Mouse (Mus musculus) common myeloid progenitor, adult 5-6 weeks (primary cell): ENCODE results near the gene Rnps1. TPM values are rescaled to one million over a fixed set of nuclear protein-coding genes. Genes with fewer than 3 reads are reported as not detected.
"Not testable (repeated sequence)": the region's sequence is repeated elsewhere in the genome, so short reads cannot be mapped to it uniquely, and the experiment has no call there.

Experiments used
- ATAC-seq: replicated peaks from 2 replicates; pipeline ENCODE4 v1.8.0; 2016; ENCODE audit warnings: low read depth, mild to moderate bottlenecking, moderate TSS enrichment, inconsistent platforms; ENCODE audit not compliant: poor library complexity, severe bottlenecking
- total RNA-seq: library from RNA; stranded (forward); fragments of 200-1000, 187-1606 nt; gene quantifications from 2 replicates; pipeline ENCODE4 v1.2.3, GENCODE M21; 2017

Rnps1 gene
- 360 and 414 TPM in 2 replicates for total RNA-seq

DNA sequence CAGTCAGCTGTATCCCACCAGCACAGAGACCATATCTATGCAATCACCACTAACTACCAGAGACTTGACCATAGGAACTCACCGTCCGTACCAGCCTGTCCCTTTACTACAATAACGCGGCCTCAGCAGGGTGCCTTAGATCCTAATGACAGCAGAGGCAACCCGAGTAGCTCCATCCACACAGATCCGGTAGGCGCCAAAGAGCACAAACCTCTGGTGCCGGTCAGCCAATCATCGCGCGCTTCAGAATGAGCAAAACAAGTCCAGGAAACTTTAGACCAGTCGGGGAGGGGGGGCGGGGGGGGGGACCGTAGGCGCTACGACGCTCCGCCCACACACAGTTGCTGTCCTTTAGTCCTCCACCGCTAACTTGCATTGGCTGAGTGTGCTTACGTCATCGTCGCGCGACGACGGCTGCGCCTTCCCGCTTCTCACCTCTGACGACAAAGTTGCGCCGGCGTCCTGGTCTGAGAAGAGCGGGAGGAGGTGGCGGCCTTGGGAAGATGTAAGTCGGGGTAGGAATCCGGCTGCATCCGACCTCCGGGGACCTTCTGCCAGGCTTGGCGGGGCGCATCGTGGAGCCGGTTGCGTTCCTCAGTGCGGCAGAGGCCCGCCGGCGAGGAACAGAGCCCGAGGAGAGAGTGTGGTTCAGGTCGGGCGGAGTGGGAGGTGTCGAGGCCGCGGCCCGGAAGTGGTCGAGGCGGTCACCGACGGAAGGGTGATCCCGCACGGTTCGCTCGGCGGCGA lies at the start of gene Rnps1:
TSS of gene Rnps1 (plus strand) at position 336 of the 747 bp plus-strand sequence.
- ATAC-seq, result peak; percentile 84

- no peak for ATAC-seq
Measured at GRCm38 (mm10) chr17:24365863-24366262, 48.5 kb upstream of the Rnps1 start.

- no peak for ATAC-seq
Measured at GRCm38 (mm10) chr17:24375094-24375712, 39.2 kb upstream of the Rnps1 start.

DNA sequence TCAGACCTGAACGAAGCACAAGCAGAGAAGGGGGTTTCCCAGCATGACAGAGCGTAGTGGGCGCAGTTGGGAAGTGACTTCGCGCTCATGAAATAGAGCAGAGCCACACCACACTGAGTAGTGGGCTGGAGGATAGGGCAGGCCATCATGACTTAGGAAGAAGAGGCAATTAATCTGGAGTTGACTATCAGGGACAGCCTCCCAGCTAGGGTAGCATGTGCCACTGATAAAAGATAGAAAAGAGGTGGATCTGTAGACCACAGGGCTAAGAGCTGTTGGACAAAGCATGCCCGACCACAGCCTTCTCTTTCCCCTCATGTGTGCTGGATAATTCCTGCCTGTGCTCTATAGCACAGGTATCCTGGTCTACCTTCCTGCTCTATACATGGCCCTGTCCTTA lies 38.5 kb upstream of the Rnps1 start:
- ATAC-seq, result no peak

DNA sequence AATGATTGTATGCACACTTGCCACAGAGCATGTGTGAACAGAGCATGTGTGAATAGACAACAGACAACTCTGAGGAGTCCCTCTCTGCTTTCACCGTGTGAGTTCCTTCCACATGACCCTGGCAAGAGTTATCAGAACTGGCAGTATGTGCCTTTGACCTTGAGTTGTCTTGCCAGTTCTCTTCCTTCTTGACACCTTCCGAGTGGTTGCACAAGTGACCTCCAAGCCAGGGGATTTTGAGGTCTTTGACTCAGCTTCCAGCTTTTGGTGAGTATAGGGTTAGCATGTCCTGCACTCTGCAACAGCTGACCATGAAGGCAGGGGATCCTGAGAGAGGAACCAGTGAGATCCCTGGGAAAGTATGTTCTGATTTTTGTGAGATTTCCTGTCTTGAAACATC lies 35.9 kb upstream of the Rnps1 start:
- no peak for ATAC-seq

DNA sequence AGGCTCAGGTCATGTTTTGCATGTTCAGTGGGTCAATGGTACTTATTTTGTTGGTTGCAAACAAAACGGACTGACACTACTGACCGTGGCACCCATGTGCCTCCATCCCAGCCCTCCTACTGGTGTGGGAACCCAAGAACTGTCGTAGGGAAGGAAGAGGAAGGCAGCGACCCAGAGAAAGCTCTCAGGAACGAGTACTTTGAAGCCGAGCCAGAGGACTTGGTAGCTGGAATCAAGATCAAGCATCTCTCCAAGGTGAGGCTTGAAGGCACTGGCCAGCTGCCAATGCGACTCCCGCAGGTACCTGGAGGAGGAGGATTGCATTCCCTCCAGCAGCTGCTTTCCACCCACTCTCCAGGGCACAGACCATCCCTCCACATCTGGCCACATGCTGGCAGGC lies 30.6 kb upstream of the Rnps1 start:
- ATAC-seq, result no peak

GRCm38 (mm10) chr17:24388711-24389110 lies 25.7 kb upstream of the Rnps1 start:
- ATAC-seq, result no peak

DNA sequence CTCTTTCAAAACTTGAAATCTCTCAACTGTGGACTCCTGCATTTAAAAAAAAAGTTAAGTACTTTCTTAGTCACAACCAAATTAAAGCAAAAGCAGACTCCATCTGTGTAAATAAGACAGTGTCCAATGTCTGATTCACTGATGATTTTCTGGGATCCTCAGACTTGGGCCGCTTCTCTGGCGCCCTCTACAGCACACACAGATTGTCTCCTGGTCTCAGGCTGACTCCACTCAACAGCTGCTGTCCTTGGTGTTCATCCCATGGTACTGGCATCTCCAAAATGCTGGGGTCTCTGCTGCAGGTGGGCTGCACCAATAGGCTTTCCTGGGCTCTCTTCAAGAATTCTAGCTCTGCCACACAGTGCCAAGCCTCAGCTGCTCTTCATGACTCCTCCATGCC lies 24.5 kb upstream of the Rnps1 start:
- peak; percentile 72 for ATAC-seq

DNA sequence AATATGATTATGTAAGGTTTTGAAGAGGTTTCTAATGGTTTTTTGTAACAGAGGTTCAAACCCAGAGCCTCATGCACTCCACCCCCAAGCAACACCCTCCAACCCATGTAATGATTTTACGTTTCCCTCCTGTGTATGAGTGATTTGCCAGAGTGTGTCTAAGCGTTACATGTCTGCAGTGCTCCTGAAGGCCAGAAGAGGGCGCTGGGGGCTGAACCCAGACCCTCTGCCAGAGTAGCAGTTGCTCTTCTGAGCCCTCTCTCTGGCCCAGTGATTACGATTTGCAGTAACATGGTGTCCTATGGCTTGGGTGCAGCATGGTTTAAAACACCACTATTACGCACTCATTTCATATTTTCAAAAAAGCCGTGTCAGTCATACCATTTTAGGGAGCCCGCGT lies 23.2 kb upstream of the Rnps1 start:
- ATAC-seq, result 0 out of 2 replicates have a peak, but pooled peaks have one; percentile 52

DNA sequence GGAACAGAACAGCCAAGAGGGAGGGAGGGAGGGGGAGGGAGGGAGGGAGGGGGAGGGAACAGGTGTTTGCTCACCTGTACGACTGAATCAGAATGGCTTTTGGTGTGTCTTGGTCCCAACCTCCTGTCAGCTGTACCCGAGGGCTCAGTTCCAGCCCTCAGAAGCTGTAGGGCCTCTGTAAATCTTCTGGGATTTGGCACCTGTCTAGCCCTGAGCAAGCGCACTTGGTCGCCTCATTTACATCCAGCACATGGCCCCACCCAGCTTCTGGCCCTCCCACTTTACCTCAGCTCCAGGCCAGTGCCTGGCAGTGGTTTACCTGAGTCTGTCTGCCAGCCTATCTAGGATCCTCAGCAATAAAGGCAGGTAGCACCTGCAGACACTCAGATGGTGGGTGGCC lies 20.8 kb upstream of the Rnps1 start:
- ATAC-seq, result no peak

DNA sequence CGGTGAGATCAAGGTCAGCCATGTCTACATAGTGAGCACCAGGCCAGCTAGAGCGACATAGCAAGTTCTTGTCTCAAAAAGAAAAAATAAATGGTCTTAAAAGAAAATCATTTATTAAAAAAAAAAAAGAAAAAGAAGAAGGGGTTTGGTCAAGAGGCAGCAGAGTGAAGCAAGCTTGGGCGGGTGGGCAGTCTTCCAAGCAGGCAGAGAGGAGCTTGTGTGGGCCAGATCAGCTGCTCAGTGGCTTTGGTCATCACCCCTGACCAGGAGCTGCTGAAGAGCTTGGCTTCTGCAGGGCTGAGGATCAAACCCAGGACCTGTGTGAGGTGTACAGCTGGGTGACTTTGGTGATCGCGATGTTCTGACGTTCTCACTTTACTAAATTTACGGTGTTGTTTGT lies 19.9 kb upstream of the Rnps1 start:
- no peak for ATAC-seq

GRCm38 (mm10) chr17:24402371-24402770 lies 12.0 kb upstream of the Rnps1 start:
- ATAC-seq, result no peak

GRCm38 (mm10) chr17:24407116-24407803 lies 7.1 kb upstream of the Rnps1 start:
- no peak for ATAC-seq

DNA sequence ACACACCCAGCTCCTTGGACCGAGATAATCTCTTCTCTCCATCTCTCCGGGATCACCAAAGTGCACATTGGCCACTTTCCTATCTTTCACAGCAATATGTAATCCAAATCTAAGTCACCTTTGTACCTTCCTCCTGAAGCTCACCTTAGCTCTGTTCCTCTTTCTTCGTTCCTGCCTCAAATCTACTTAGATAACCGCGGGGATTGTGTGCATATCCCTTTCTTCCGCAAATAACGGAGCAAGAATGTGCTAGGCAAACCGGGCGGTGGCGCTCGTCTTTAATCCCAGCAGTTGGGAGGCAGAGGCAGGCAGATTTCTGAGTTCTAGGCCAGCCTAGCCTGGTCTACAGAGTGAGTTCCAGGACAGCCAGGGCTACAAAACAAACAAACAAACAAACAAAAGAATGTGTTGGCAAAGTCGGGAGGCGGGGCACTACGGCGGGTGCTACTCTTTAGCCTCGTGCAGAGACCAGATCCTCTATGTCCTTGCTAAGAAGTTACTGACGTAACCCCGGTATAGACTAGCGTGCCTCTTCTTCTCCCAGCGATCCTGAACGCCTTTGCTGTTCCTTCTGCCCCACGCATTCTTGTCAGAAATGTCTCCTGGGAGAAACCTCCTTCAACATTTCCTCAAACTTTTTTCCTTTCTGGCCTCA lies 681 bp upstream of the Rnps1 start:
- no peak for ATAC-seq

DNA sequence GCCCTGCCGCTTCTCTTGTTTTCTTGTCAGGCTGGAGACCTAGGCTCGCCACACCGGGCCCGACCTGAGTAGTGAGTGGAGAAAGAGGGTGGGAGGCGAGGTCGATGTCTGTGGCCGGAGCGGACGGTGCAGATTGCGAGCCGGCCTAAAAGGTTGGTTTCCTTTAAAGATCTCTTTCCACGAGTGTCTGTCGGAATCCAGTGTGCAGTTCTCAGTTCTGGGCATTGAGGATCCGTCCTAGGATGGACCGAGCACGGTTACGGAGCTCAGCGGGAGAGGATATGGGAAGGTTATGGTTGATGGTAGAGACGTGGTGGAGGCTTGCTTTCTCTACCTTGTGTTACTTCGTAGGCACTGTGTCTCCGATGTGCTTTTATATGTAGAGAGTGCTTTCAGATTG lies 646 bp downstream of the Rnps1 start:
- ATAC-seq, result no peak

GRCm38 (mm10) chr17:24416051-24416652 lies 1.8 kb downstream of the Rnps1 start:
- ATAC-seq, result no peak

- no peak for ATAC-seq
Measured at GRCm38 (mm10) chr17:24423114-24423513, 8.7 kb downstream of the Rnps1 start.

GRCm38 (mm10) chr17:24424489-24424888 lies 10.1 kb downstream of the Rnps1 start:
- ATAC-seq, result no peak

DNA sequence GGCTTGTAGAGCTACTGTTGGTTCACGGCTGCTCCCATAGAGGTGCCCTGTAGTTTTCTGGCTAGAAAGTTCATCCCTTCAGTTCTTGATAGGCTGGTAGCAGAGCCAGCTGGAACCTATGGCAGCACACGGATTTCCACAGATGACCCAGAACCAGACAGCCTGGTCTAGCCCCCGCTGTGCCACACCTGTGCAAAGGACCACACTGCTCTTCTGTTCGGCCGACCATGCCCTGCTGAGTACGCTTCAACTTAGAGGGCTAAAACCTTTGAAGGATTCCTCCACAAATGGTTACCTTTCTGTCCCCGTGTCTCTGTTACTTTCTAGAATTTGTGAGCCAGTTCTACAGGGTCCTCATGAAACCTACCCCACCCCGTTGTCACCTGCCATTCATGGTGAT lies 11.0 kb downstream of the Rnps1 start:
- ATAC-seq, result not testable (repeated sequence)

GRCm38 (mm10) chr17:24425905-24426304 lies 11.5 kb downstream of the Rnps1 start:
- no peak for ATAC-seq
